17 mouse cellular contexts compared by ENCODE assay signal in genomic region chr12:21265501-21265900, GRCm38 (mm10). TPM values are rescaled to one million over a fixed set of nuclear protein-coding genes. Genes with fewer than 3 reads are reported as not detected.
A peak's percentile ranks its signal among the peaks of the same experiment; 100 is the strongest.
DNase-seq lines count a peak whose midpoint lies in the region; ATAC-seq and TF ChIP-seq lines count a peak whose summit lies in the region.
"Had no signal": no experiment of that assay in that cellular context is flagged by ENCODE, and none has a peak within 500 bp of the region (broad histone marks: within the 10 kb centered on the region; RNA-seq: fewer than 3 reads in every experiment).

No protein-coding gene starts in this region.

- H3K4me2 ChIP-seq in liver, embryonic 12.5 days = no peak overlapping the region
- no peak overlapping the region for H3K4me2 ChIP-seq in liver, embryonic 11.5 days
- H3K4me2 ChIP-seq in intestine, embryonic 15.5 days (replicated peaks) = no peak overlapping the region
- H3K4me2 ChIP-seq: embryonic facial prominence, embryonic 13.5 days; forebrain, embryonic 12.5 days; heart, embryonic 13.5 days; hindbrain, embryonic 15.5 days had no signal

- peak; percentile 93 for DNase-seq in heart, adult 11 months
- no peak for DNase-seq in heart, embryonic 10.5 days (ENCODE audit: low spot score)
- DNase-seq in liver, embryonic 11.5 days (ENCODE audit: low spot score) = no peak
- DNase-seq in kidney, postnatal 25 days = no peak
- DNase-seq: adrenal gland, postnatal 25 days; cerebellum, adult 2 months; cerebellum, postnatal 36 days; gastrocnemius, postnatal 36 days; heart, postnatal 36 days had no signal

- 85% methylated on average over 4 of the region's 4 CpGs for WGBS in heart, embryonic 10.5 days
- WGBS in liver, embryonic 12.5 days (ENCODE audit: insufficient replicate concordance) = 86% methylated on average over 4 of the region's 4 CpGs
- 88% methylated on average over 4 of the region's 4 CpGs for WGBS in liver, embryonic 11.5 days
- WGBS in intestine, embryonic 15.5 days = 81% methylated on average over 4 of the region's 4 CpGs

- ATAC-seq in liver, embryonic 12.5 days = 0 out of 2 replicates have a peak, but pooled peaks have one; percentile 2
- ATAC-seq in liver, embryonic 11.5 days (replicated peaks; ENCODE audit: low FRiP score) = no peak
- ATAC-seq in intestine, embryonic 15.5 days = peak; percentile 5; the same call in 1 of the 2 replicates

- H3K4me1 ChIP-seq in heart, embryonic 10.5 days = peaks cover 6% of the 10 kb centered on the region; the same call in 1 of the 2 replicates
- peaks cover 20% of the 10 kb centered on the region for H3K4me1 ChIP-seq in liver, embryonic 12.5 days
- H3K4me1 ChIP-seq in liver, embryonic 11.5 days (replicated peaks; ENCODE audit: control insufficient read depth, insufficient read depth, low read length) = peaks cover 3% of the 10 kb centered on the region; the same call in 1 of the 2 replicates
- H3K4me1 ChIP-seq in E14TG2a.4 (replicated peaks; ENCODE audit: low read depth, low read length) = peaks cover 35% of the 10 kb centered on the region
- H3K4me1 ChIP-seq in intestine, embryonic 15.5 days (replicated peaks) = peaks cover 4% of the 10 kb centered on the region; the same call in 1 of the 2 replicates
- H3K4me1 ChIP-seq: embryonic facial prominence, embryonic 13.5 days; forebrain, embryonic 12.5 days; hindbrain, embryonic 15.5 days had no signal

- H3K9me3 ChIP-seq in heart, embryonic 10.5 days = no peaks in the 10 kb centered on the region
- no peaks in the 10 kb centered on the region for H3K9me3 ChIP-seq in liver, embryonic 12.5 days (replicated peaks)
- no peaks in the 10 kb centered on the region for H3K9me3 ChIP-seq in liver, embryonic 11.5 days (ENCODE audit: control insufficient read depth, low read length)
- no peaks in the 10 kb centered on the region for H3K9me3 ChIP-seq in E14TG2a.4 (ENCODE audit: low read length)
- H3K9me3 ChIP-seq in intestine, embryonic 15.5 days = no peaks in the 10 kb centered on the region
- H3K9me3 ChIP-seq: embryonic facial prominence, embryonic 13.5 days; forebrain, embryonic 12.5 days; heart, embryonic 13.5 days; hindbrain, embryonic 15.5 days had no signal

- H3K27ac ChIP-seq in heart, embryonic 10.5 days = no peak overlapping the region
- H3K27ac ChIP-seq in liver, embryonic 12.5 days = peak overlapping the region; percentile 39; the same call in 1 of the 2 replicates
- no peak overlapping the region for H3K27ac ChIP-seq in liver, embryonic 11.5 days (ENCODE audit: low read depth, low read length)
- 0 out of 2 replicates have a peak overlapping the region, but pooled peaks have one; percentile 13 for H3K27ac ChIP-seq in intestine, embryonic 15.5 days
- H3K27ac ChIP-seq: embryonic facial prominence, embryonic 13.5 days; forebrain, embryonic 12.5 days had no signal

- H3K36me3 ChIP-seq in heart, embryonic 10.5 days = peaks cover 70% of the 10 kb centered on the region
- H3K36me3 ChIP-seq in liver, embryonic 12.5 days = peaks cover 38% of the 10 kb centered on the region
- H3K36me3 ChIP-seq in liver, embryonic 11.5 days (ENCODE audit: control insufficient read depth, insufficient read depth, low read length) = peaks cover 16% of the 10 kb centered on the region
- peaks cover 21% of the 10 kb centered on the region for H3K36me3 ChIP-seq in E14TG2a.4 (ENCODE audit: insufficient read depth, low read length)
- H3K36me3 ChIP-seq in intestine, embryonic 15.5 days = peaks cover 11% of the 10 kb centered on the region

- no peak overlapping the region for H3K9ac ChIP-seq in liver, embryonic 12.5 days
- no peak overlapping the region for H3K9ac ChIP-seq in liver, embryonic 11.5 days (ENCODE audit: low read depth, low read length)
- no peak overlapping the region for H3K9ac ChIP-seq in intestine, embryonic 15.5 days
- H3K9ac ChIP-seq: embryonic facial prominence, embryonic 13.5 days; forebrain, embryonic 12.5 days; heart, embryonic 13.5 days; hindbrain, embryonic 15.5 days had no signal

- no peaks in the 10 kb centered on the region for H3K27me3 ChIP-seq in heart, embryonic 10.5 days (ENCODE audit: insufficient read depth, poor library complexity, severe bottlenecking)
- no peaks in the 10 kb centered on the region for H3K27me3 ChIP-seq in liver, embryonic 12.5 days (replicated peaks)
- H3K27me3 ChIP-seq in liver, embryonic 11.5 days (replicated peaks; ENCODE audit: control insufficient read depth, insufficient read depth, low read length) = no peaks in the 10 kb centered on the region
- no peaks in the 10 kb centered on the region for H3K27me3 ChIP-seq in E14TG2a.4 (ENCODE audit: insufficient read depth, low read length)
- no peaks in the 10 kb centered on the region for H3K27me3 ChIP-seq in intestine, embryonic 15.5 days (replicated peaks)
- H3K27me3 ChIP-seq: CH12.LX; embryonic facial prominence, embryonic 13.5 days; forebrain, embryonic 12.5 days; heart, embryonic 13.5 days; hindbrain, embryonic 15.5 days had no signal

- no peak overlapping the region for H3K4me3 ChIP-seq in heart, embryonic 10.5 days
- no peak overlapping the region for H3K4me3 ChIP-seq in liver, embryonic 12.5 days
- no peak overlapping the region for H3K4me3 ChIP-seq in liver, embryonic 11.5 days (ENCODE audit: low read depth, low read length)
- 0 out of 2 replicates have a peak overlapping the region, but pooled peaks have one; percentile 20 for H3K4me3 ChIP-seq in E14TG2a.4 (replicated peaks; ENCODE audit: low read length)
- H3K4me3 ChIP-seq in intestine, embryonic 15.5 days (replicated peaks) = no peak overlapping the region
- H3K4me3 ChIP-seq: embryonic facial prominence, embryonic 13.5 days; forebrain, embryonic 12.5 days; heart, embryonic 13.5 days; hindbrain, embryonic 15.5 days had no signal

- no peak for TF ChIP-seq CTCF in E14TG2a.4 (conservative IDR thresholded peaks at IDR 0.05; ENCODE audit: low read length)

RNA-seq across cellular contexts. Expression of gene Cpsf3, which starts 19.7 kb away (rescaled TPM):
- 91.9 and 106 TPM in 2 replicates for polyA plus RNA-seq in heart, embryonic 10.5 days (2016; fragmentation: Nextera tagmentation; extraction: Ambion mirVana)
- 68.3 and 72.6 TPM in 2 replicates for polyA plus RNA-seq in liver, embryonic 12.5 days (2016; fragmentation: Nextera tagmentation; extraction: Ambion mirVana)
- polyA plus RNA-seq in liver, embryonic 11.5 days (2014; fragmentation: Nextera tagmentation; extraction: Ambion mirVana) = 110 and 117 TPM in 2 replicates
- polyA plus RNA-seq in intestine, embryonic 15.5 days (2015; fragmentation: Nextera tagmentation; extraction: Ambion mirVana) = 106 and 107 TPM in 2 replicates

RNA-seq across cellular contexts. Expression of gene Itgb1bp1, which starts 20.6 kb away (rescaled TPM):
- polyA plus RNA-seq in heart, embryonic 10.5 days (2016; fragmentation: Nextera tagmentation; extraction: Ambion mirVana) = 39.5 and 40.8 TPM in 2 replicates
- polyA plus RNA-seq in liver, embryonic 12.5 days (2016; fragmentation: Nextera tagmentation; extraction: Ambion mirVana) = 27.9 and 30.3 TPM in 2 replicates
- polyA plus RNA-seq in liver, embryonic 11.5 days (2014; fragmentation: Nextera tagmentation; extraction: Ambion mirVana) = 42.0 and 42.8 TPM in 2 replicates
- 37.6 and 46.1 TPM in 2 replicates for polyA plus RNA-seq in intestine, embryonic 15.5 days (2015; fragmentation: Nextera tagmentation; extraction: Ambion mirVana)

RNA-seq across cellular contexts. Expression of gene Iah1, which starts 50.7 kb away (rescaled TPM):
- 38.9 and 40.8 TPM in 2 replicates for polyA plus RNA-seq in heart, embryonic 10.5 days (2016; fragmentation: Nextera tagmentation; extraction: Ambion mirVana)
- 31.4 and 31.9 TPM in 2 replicates for polyA plus RNA-seq in liver, embryonic 12.5 days (2016; fragmentation: Nextera tagmentation; extraction: Ambion mirVana)
- 45.0 and 47.5 TPM in 2 replicates for polyA plus RNA-seq in liver, embryonic 11.5 days (2014; fragmentation: Nextera tagmentation; extraction: Ambion mirVana)
- 58.8 and 63.7 TPM in 2 replicates for polyA plus RNA-seq in intestine, embryonic 15.5 days (2015; fragmentation: Nextera tagmentation; extraction: Ambion mirVana)

Comparison
In these comparisons a context has a peak if more than half of its experiments do, and no peak if none do; other contexts are left out.
1. H3K27ac ChIP-seq: peak in liver, embryonic 12.5 days (single experiment) and intestine, embryonic 15.5 days (single experiment); none in heart, embryonic 10.5 days (single experiment) and liver, embryonic 11.5 days (single experiment).